Mouse (Mus musculus) ES-Bruce4 (cell line): ENCODE data around the gene Glb1. TPM values are rescaled to one million over a fixed set of nuclear protein-coding genes. Genes with fewer than 3 reads are reported as not detected.

Experiments
- H3K27ac ChIP-seq: 2 replicates; pipeline ENCODE4 v1.5.1; 2012; ENCODE audit warnings: low read length, inconsistent platforms; ENCODE audit not compliant: insufficient read depth
- H3K27me3 ChIP-seq: 2 replicates; pipeline ENCODE4 v1.6.1; 2012; ENCODE audit warnings: mild to moderate bottlenecking, low read length, inconsistent platforms; ENCODE audit not compliant: control insufficient read depth, poor library complexity, insufficient read depth, severe bottlenecking
- H3K36me3 ChIP-seq: 2 replicates; pipeline ENCODE4 v1.6.1; 2012; ENCODE audit warnings: inconsistent platforms, mild to moderate bottlenecking, low read length, moderate library complexity; ENCODE audit not compliant: control insufficient read depth, poor library complexity, insufficient read depth, severe bottlenecking
- H3K4me1 ChIP-seq: one replicate; pipeline ENCODE4 v1.8.1; 2011; ENCODE audit warnings: low read length; ENCODE audit not compliant: control insufficient read depth, insufficient read depth
- H3K4me3 ChIP-seq: 2 replicates; pipeline ENCODE4 v1.5.1; 2011; ENCODE audit warnings: low read depth, mild to moderate bottlenecking, low read length
- H3K9ac ChIP-seq: 2 replicates; pipeline ENCODE4 v1.6.1; 2012; ENCODE audit warnings: low read depth, mild to moderate bottlenecking, inconsistent platforms; ENCODE audit not compliant: poor library complexity, severe bottlenecking
- H3K9me3 ChIP-seq: replicated peaks from 2 replicates; pipeline ENCODE4 v1.6.1; 2012; ENCODE audit warnings: mild to moderate bottlenecking, low read length, inconsistent platforms; ENCODE audit not compliant: control insufficient read depth, poor library complexity, insufficient read depth, severe bottlenecking
- CTCF ChIP-seq: IDR thresholded peaks from one replicate; pipeline ENCODE4 v1.8.1; 2011; ENCODE audit warnings: low read depth, low read length
- EP300 ChIP-seq: IDR thresholded peaks from 2 replicates; pipeline ENCODE4 v1.6.1; 2011; ENCODE audit warnings: low read depth, low read length; ENCODE audit not compliant: insufficient read depth
- POLR2A ChIP-seq: IDR thresholded peaks from one replicate; pipeline ENCODE4 v1.8.1; 2011; ENCODE audit warnings: low read length; ENCODE audit not compliant: insufficient read depth
- polyA plus RNA-seq: library from polyadenylated mRNA; stranded (reverse); fragments of >200 nt; gene quantifications from 2 replicates; pipeline ENCODE4 v1.2.4, GENCODE M21; 2011; ENCODE audit warnings: low read depth; ENCODE audit not compliant: missing spikeins, insufficient read depth, insufficient read length

Gene Glb1
- polyA plus RNA-seq, 1 experiment = 41.1 TPM

DNA sequence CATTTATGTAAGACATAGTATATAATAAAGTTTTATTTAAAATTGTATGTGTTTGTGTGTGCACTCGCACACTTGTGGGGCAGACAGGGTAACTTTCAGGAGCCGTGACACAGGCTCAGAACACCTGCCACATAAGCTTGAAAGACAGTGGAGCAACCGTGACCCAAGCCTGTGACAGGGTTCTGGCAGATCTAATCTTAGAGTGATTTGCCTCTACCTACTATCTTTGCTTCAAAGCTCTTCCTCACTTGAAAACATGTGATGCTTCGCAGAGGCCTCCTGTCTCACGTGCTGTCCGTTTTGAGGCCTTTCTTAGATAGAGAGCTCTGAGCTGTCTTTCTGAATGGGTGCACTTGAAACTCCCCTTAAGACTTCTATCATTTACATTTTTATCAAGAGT, 51.5 kb downstream of the Glb1 start:
- H3K4me3 ChIP-seq = no peak overlapping the region
- peaks cover 7% of the 10 kb centered on the region; the same call in 1 of the 2 replicates for H3K36me3 ChIP-seq
- no peaks in the 10 kb centered on the region for H3K27me3 ChIP-seq
- no peaks in the 10 kb centered on the region for H3K4me1 ChIP-seq
- TF ChIP-seq EP300 (no peak), CTCF (no peak), POLR2A (no peak)
- H3K9ac ChIP-seq = no peak overlapping the region
- H3K27ac ChIP-seq = no peak overlapping the region
- H3K9me3 ChIP-seq = no peaks in the 10 kb centered on the region

- Histone ChIP-seq H3K27me3 (no peaks in the 10 kb centered on the region), H3K4me1 (no peaks in the 10 kb centered on the region), H3K9ac (no peak overlapping the region), H3K27ac (no peak overlapping the region), H3K4me3 (no peak overlapping the region), H3K9me3 (no peaks in the 10 kb centered on the region), H3K36me3 (peaks cover 7% of the 10 kb centered on the region; the same call in 1 of the 2 replicates)
- TF ChIP-seq POLR2A = no peak
- TF ChIP-seq CTCF = no peak
- TF ChIP-seq EP300 = no peak
Observed at GRCm38 (mm10) chr9:114455420-114455819, 54.5 kb downstream of the Glb1 start.

- Histone ChIP-seq H3K4me3 (no peak overlapping the region), H3K27me3 (no peaks in the 10 kb centered on the region), H3K9ac (no peak overlapping the region), H3K27ac (no peak overlapping the region), H3K4me1 (no peaks in the 10 kb centered on the region), H3K36me3 (peaks cover 7% of the 10 kb centered on the region; the same call in 1 of the 2 replicates), H3K9me3 (no peaks in the 10 kb centered on the region)
- TF ChIP-seq CTCF = no peak
- no peak for TF ChIP-seq EP300
- TF ChIP-seq POLR2A = no peak
Observed at GRCm38 (mm10) chr9:114458436-114458835, 57.6 kb downstream of the Glb1 start.

DNA sequence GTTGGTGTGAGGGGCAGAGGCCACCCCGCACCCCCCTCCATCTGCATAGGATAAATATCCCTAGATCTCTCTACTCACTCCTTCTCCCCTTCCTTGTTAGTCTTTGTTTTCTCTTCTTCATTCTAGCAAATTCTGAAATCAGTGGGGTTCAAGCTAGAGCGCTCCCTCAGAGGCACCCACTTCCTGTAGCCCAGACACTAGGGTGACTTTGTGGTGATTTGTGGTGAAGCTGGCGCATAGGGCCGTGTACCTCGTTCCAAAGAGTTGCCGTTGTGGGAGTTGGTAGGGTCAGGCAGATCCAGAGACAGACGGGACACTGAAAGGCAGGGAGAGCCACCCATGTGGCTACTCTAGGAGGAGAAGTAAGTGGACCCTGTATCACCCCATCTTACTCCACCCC, 61.7 kb downstream of the Glb1 start:
- H3K4me1 ChIP-seq = no peaks in the 10 kb centered on the region
- peaks cover 6% of the 10 kb centered on the region; the same call in 1 of the 2 replicates for H3K36me3 ChIP-seq
- H3K9me3 ChIP-seq = no peaks in the 10 kb centered on the region
- no peak for TF ChIP-seq CTCF
- no peak for TF ChIP-seq EP300
- no peak for TF ChIP-seq POLR2A
- H3K27ac ChIP-seq = no peak overlapping the region
- H3K27me3 ChIP-seq = no peaks in the 10 kb centered on the region
- H3K4me3 ChIP-seq = no peak overlapping the region
- H3K9ac ChIP-seq = no peak overlapping the region

- Histone ChIP-seq H3K27me3 (no peaks in the 10 kb centered on the region), H3K27ac (no peak overlapping the region), H3K36me3 (peaks cover 6% of the 10 kb centered on the region; the same call in 1 of the 2 replicates), H3K4me3 (no peak overlapping the region), H3K9ac (no peak overlapping the region), H3K4me1 (no peaks in the 10 kb centered on the region), H3K9me3 (no peaks in the 10 kb centered on the region)
- TF ChIP-seq EP300 = no peak
- no peak for TF ChIP-seq POLR2A
- no peak for TF ChIP-seq CTCF
Observed at GRCm38 (mm10) chr9:114465442-114465841, 64.6 kb downstream of the Glb1 start.

DNA sequence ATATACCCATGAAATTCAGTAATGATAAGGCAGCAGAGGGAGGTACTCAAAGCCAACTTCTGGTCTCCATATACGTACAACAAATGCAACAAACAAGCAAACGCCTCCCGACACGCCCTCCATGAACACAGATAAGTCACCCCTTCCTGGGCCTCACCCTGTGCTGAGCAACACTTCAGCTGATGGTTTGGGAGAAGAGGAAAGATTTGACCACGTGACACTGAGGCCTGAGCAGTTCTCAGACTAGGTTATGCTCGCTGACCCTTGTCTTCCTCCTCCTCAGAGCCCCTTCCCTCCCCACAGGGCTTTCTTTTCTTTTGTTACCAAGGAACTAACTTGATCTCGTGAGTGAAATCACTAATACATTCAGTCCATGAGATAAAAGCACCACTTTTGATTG, 66.0 kb downstream of the Glb1 start:
- no peaks in the 10 kb centered on the region for H3K4me1 ChIP-seq
- no peak overlapping the region for H3K27ac ChIP-seq
- no peak overlapping the region for H3K4me3 ChIP-seq
- no peak for TF ChIP-seq POLR2A
- TF ChIP-seq EP300 = no peak
- TF ChIP-seq CTCF = no peak
- H3K27me3 ChIP-seq = no peaks in the 10 kb centered on the region
- H3K36me3 ChIP-seq = peaks cover 6% of the 10 kb centered on the region; the same call in 1 of the 2 replicates
- H3K9ac ChIP-seq = no peak overlapping the region
- no peaks in the 10 kb centered on the region for H3K9me3 ChIP-seq
